Mouse (Mus musculus) B cell, adult 2 months (primary cell): ENCODE measurements around the gene Tjap1.

Source experiments
- DNase-seq, 2 experiments: peaks; one replicate each; pipeline ENCODE4 v3.0.0; 2022

Gene Tjap1

GRCm38 (mm10) chr17:46251174-46251573 is 31.7 kb downstream of the Tjap1 start:
- DNase-seq: peak; percentile 24 to 27

- no peak for DNase-seq
Observed at GRCm38 (mm10) chr17:46248189-46248522, 34.7 kb downstream of the Tjap1 start.

- peak; percentile 95 for DNase-seq
Observed at GRCm38 (mm10) chr17:46247512-46248188, 35.2 kb downstream of the Tjap1 start, which contains the start of the genes Polr1c and Yipf3. Gene Polr1c (minus strand): TSS chr17:46248054. Gene Yipf3 (plus strand): TSS chr17:46248080.

GRCm38 (mm10) chr17:46244579-46244978 is 38.2 kb downstream of the Tjap1 start:
- DNase-seq: no peak

- DNase-seq: no peak
Observed at GRCm38 (mm10) chr17:46243624-46244023, 39.2 kb downstream of the Tjap1 start.

GRCm38 (mm10) chr17:46242993-46243392 is 39.8 kb downstream of the Tjap1 start:
- no peak for DNase-seq

- DNase-seq: no peak
Observed at GRCm38 (mm10) chr17:46242274-46242673, 40.6 kb downstream of the Tjap1 start.

- DNase-seq: no peak
Observed at GRCm38 (mm10) chr17:46241471-46241870, 41.4 kb downstream of the Tjap1 start.

- DNase-seq: no peak
Observed at GRCm38 (mm10) chr17:46239516-46240114, 43.2 kb downstream of the Tjap1 start.

GRCm38 (mm10) chr17:46237480-46237879 is 45.3 kb downstream of the Tjap1 start:
- DNase-seq: no peak

- DNase-seq: no peak
Observed at GRCm38 (mm10) chr17:46237079-46237478, 45.7 kb downstream of the Tjap1 start.

- DNase-seq: no peak
Observed at GRCm38 (mm10) chr17:46236067-46236466, 46.8 kb downstream of the Tjap1 start.

- no peak for DNase-seq
Observed at GRCm38 (mm10) chr17:46227576-46227975, 55.2 kb downstream of the Tjap1 start.

- no peak for DNase-seq
Observed at GRCm38 (mm10) chr17:46221601-46222000, 61.2 kb downstream of the Tjap1 start.

GRCm38 (mm10) chr17:46210550-46210949 is 72.3 kb downstream of the Tjap1 start:
- DNase-seq: no peak
